Mouse (Mus musculus): Measurements from ENCODE around the gene Ssr1.

DNA sequence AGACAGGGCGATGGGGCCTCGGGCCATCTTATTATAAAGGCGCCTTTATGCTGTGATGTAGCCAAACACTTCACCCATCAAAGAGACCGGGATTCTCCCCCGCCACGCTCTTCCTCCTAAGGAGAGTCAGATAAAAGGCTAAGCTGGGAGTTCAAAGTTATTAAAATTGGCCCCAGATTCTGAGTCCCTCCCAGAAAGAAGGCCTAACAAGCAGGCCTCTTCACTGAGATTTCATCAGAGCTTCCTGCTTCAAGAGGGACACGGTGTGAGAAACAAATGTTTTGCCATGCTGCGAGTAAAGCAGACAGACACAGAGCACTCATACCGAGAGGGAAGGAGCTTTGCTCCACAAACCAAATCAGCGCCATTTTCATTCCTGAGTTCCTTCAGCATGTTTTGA, 26.5 kb downstream of the Ssr1 start:
- TF ChIP-seq CTCF (IDR thresholded peaks at IDR 0.05), result no peak
- no peak for TF ChIP-seq POLR2A (IDR thresholded peaks at IDR 0.05; ENCODE audit: insufficient read depth, low read depth, low read length)
- TF ChIP-seq EP300 (IDR thresholded peaks at IDR 0.05; ENCODE audit: insufficient read depth, low read depth, low read length), result no peak

Measured in heart, adult 2 months (tissue).